ENCODE assay signal across 11 mouse cellular contexts in genomic region chr4:125644581-125645568, GRCm38 (mm10).
DNase-seq lines count a peak whose midpoint lies in the region; ATAC-seq and TF ChIP-seq lines count a peak whose summit lies in the region.
"Had no signal": no experiment of that assay in that cellular context is flagged by ENCODE, and none has a peak within 500 bp of the region (broad histone marks: within the 10 kb centered on the region; RNA-seq: fewer than 3 reads in every experiment).

No protein-coding gene starts in this region.

- no peaks in the 10 kb centered on the region for H3K9me3 ChIP-seq in neural tube, embryonic 12.5 days
- H3K9me3 ChIP-seq: limb, embryonic 13.5 days had no signal

- no peak for TF ChIP-seq CTCF in cerebellum, adult 2 months (IDR thresholded peaks at IDR 0.05; ENCODE audit: borderline replicate concordance, insufficient read depth, low read depth, low read length)

- DNase-seq in cerebellum, adult 2 months = peak; percentile 22 to 52
- no peak for DNase-seq in neural tube, embryonic 10.5 days (ENCODE audit: extremely low spot score, low spot score)
- DNase-seq in left cerebral cortex, adult 11 months (ENCODE audit: low spot score) = peak; percentile 69
- DNase-seq in right cerebral cortex, postnatal 10 days (ENCODE audit: low spot score in 2 of 2) = peak; percentile 64 to 66
- DNase-seq in kidney, postnatal 36 days = no peak
- no peak for DNase-seq in lung, adult 18-20 months
- DNase-seq: adrenal gland, adult 8-10 months; lung, postnatal 4 days had no signal

- no peaks in the 10 kb centered on the region for H3K4me1 ChIP-seq in cerebellum, adult 2 months (ENCODE audit: control insufficient read depth, insufficient read depth, low read length)
- peaks cover 18% of the 10 kb centered on the region for H3K4me1 ChIP-seq in neural tube, embryonic 12.5 days
- H3K4me1 ChIP-seq: limb, embryonic 13.5 days had no signal

- no peak overlapping the region for H3K27ac ChIP-seq in cerebellum, adult 2 months (ENCODE audit: insufficient read depth, low read length)
- no peak overlapping the region for H3K27ac ChIP-seq in neural tube, embryonic 12.5 days
- H3K27ac ChIP-seq: limb, embryonic 13.5 days had no signal

- 23% methylated on average over 23 of the region's 23 CpGs for WGBS in cerebellum, adult 2 months
- WGBS in neural tube, embryonic 12.5 days = 61% methylated on average over 23 of the region's 23 CpGs

- no peak for TF ChIP-seq POLR2A in cerebellum, adult 2 months (IDR thresholded peaks at IDR 0.05; ENCODE audit: borderline replicate concordance, insufficient read depth, low read length)

- no peak overlapping the region for H3K9ac ChIP-seq in neural tube, embryonic 12.5 days
- H3K9ac ChIP-seq: limb, embryonic 13.5 days had no signal

- ATAC-seq in cerebellum, adult (ENCODE audit: insufficient number of reproducible peaks, low FRiP score, low TSS enrichment) = no peak
- 0 out of 2 replicates have a peak, but pooled peaks have one; percentile 31 for ATAC-seq in neural tube, embryonic 12.5 days (ENCODE audit: low FRiP score, low read depth)

- no peaks in the 10 kb centered on the region; the same call in 1 of the 2 replicates for H3K36me3 ChIP-seq in neural tube, embryonic 12.5 days
- H3K36me3 ChIP-seq: limb, embryonic 13.5 days had no signal

- H3K4me2 ChIP-seq in neural tube, embryonic 12.5 days (replicated peaks) = no peak overlapping the region
- H3K4me2 ChIP-seq: limb, embryonic 13.5 days had no signal

- H3K4me3 ChIP-seq in cerebellum, adult 2 months (replicated peaks; ENCODE audit: insufficient read depth, low read depth, low read length) = no peak overlapping the region
- H3K4me3 ChIP-seq in neural tube, embryonic 12.5 days = no peak overlapping the region
- H3K4me3 ChIP-seq: limb, embryonic 13.5 days had no signal

- no peaks in the 10 kb centered on the region for H3K27me3 ChIP-seq in cerebellum, adult 2 months (ENCODE audit: control insufficient read depth, insufficient read depth, low read length)
- H3K27me3 ChIP-seq in neural tube, embryonic 12.5 days (replicated peaks) = no peaks in the 10 kb centered on the region

Comparison
In these comparisons a context has a peak if more than half of its experiments do, and no peak if none do; other contexts are left out.
1. DNase-seq: peak in cerebellum, adult 2 months (2 of 2), left cerebral cortex, adult 11 months (single experiment) and right cerebral cortex, postnatal 10 days (2 of 2); none in neural tube, embryonic 10.5 days (single experiment), kidney, postnatal 36 days (0 of 2) and lung, adult 18-20 months (0 of 2).